Comparison of ENCODE assay signal across 8 mouse cellular contexts in the genomic region with DNA sequence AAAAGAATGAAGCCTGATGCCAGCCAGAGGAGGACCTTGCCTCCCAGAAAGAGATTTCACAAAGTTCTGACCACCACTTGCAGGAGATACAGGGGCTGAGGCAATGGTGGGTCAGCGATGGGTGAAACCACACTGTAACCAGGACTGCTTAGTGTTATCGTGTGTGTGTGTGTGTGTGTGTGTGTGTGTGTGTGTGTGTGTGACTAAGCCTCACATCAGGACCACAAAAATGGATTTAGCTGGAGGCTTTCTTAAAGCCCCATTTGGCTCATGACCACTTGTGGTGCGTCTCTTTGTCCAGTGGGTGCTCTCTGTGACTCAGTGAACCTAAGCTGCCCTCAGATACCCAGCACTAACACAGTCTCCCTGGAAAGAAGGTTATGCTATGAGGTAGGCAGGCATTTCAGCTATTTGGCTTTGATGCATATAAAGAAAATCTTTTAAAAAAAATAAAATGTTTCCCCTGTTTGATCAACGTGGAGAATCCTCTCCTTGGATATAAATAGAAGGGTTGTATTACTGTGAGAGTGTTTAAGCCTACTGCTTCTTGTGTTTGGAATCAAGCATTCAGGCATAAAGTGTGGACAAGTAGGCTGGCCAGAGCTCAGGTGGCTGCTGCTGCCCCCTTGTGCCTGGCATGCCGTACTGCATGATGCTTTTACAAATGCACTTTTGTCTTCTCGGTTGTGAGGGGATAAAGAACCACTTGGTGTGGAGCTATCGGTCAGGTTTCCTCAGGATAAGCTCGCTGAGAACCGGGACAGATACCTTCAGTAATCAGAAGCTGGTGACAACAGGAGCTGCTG.
DNase-seq lines count a peak whose midpoint lies in the region; ATAC-seq and TF ChIP-seq lines count a peak whose summit lies in the region.

No protein-coding gene starts in this region.

- no peak overlapping the region for H3K4me3 ChIP-seq in intestine, embryonic 16.5 days (ENCODE audit: low read length)
- no peak overlapping the region for H3K4me3 ChIP-seq in midbrain, embryonic 15.5 days

- H3K27ac ChIP-seq in intestine, embryonic 16.5 days (ENCODE audit: low read length): no peak overlapping the region
- H3K27ac ChIP-seq in midbrain, embryonic 15.5 days: no peak overlapping the region

- no peaks in the 10 kb centered on the region for H3K9me3 ChIP-seq in intestine, embryonic 16.5 days (ENCODE audit: control insufficient read depth, low read length)
- H3K9me3 ChIP-seq in midbrain, embryonic 15.5 days: no peaks in the 10 kb centered on the region

- POLR2A ChIA-PET in Patski (lab: Charles Lee): no interaction called here

- H3K9ac ChIP-seq in intestine, embryonic 16.5 days (ENCODE audit: low read depth, low read length): no peak overlapping the region
- no peak overlapping the region for H3K9ac ChIP-seq in midbrain, embryonic 15.5 days

- CTCF ChIA-PET in Patski (lab: Charles Lee): interaction anchor here (0.7 to 2.4 kb wide), 13 partner anchors 12 to 166 kb away, joined by 3 to 18 read pairs (median 4); no protein-coding TSS in a partner anchor

- DNase-seq in 3T3-L1 (ENCODE audit: low read depth, low spot score) (peak; percentile 70), Patski (ENCODE audit: low read depth, low spot score) (peak; percentile 89)
- peak; percentile 79 to 84 for DNase-seq in cerebellum, postnatal 10 days
- peak; percentile 47 to 72 for DNase-seq in frontal cortex, postnatal 14 days (ENCODE audit: low spot score in 2 of 2)
- peak; percentile 67 for DNase-seq in left cerebral cortex, postnatal 4 days
- DNase-seq in spleen, postnatal 36 days (ENCODE audit: low spot score in 2 of 2): peak; percentile 26 to 27

- H3K27me3 ChIP-seq in Patski: no peaks in the 10 kb centered on the region
- H3K27me3 ChIP-seq in intestine, embryonic 16.5 days (replicated peaks; ENCODE audit: control insufficient read depth, insufficient read depth, low read length): no peaks in the 10 kb centered on the region
- no peaks in the 10 kb centered on the region for H3K27me3 ChIP-seq in midbrain, embryonic 15.5 days (replicated peaks)

- H3K36me3 ChIP-seq in intestine, embryonic 16.5 days (ENCODE audit: control insufficient read depth, insufficient read depth, low read length): no peaks in the 10 kb centered on the region
- no peaks in the 10 kb centered on the region for H3K36me3 ChIP-seq in midbrain, embryonic 15.5 days (replicated peaks)

- no peaks in the 10 kb centered on the region for H3K4me1 ChIP-seq in intestine, embryonic 16.5 days (ENCODE audit: control insufficient read depth, insufficient read depth, low read length)
- no peaks in the 10 kb centered on the region for H3K4me1 ChIP-seq in midbrain, embryonic 15.5 days

- peak; percentile 82 for TF ChIP-seq CTCF in Patski (IDR thresholded peaks at IDR 0.05)

- WGBS in intestine, embryonic 16.5 days: 36% methylated on average over 9 of the region's 9 CpGs
- 31% methylated on average over 9 of the region's 9 CpGs for WGBS in midbrain, embryonic 15.5 days

- in situ Hi-C loops in Patski (cut with MboI; ENCODE audit: low pct_unique_long_range_greater_than_20kb): loop anchor here (5.0 kb wide), 1 partner anchor 130 kb away; no protein-coding TSS in a partner anchor

- peak; percentile 90 for ATAC-seq in Patski
- peak; percentile 67 for ATAC-seq in intestine, embryonic 16.5 days
- peak; percentile 68 for ATAC-seq in midbrain, embryonic 15.5 days (replicated peaks)

- intact Hi-C loops in left cerebral cortex, postnatal 4 days (cut with DNase I): loop anchor here (2.0 kb wide), 1 partner anchor 132 kb away; no protein-coding TSS in a partner anchor

- H3K4me2 ChIP-seq in intestine, embryonic 16.5 days (ENCODE audit: low read depth, low read length): no peak overlapping the region
- no peak overlapping the region for H3K4me2 ChIP-seq in midbrain, embryonic 15.5 days

Comparison
In these comparisons a context has a peak if more than half of its experiments do, and no peak if none do; other contexts are left out.
1. DNase-seq: peak in every context shown above with its lines; median percentile 89 in Patski; 82 in cerebellum, postnatal 10 days; 70 in 3T3-L1; 67 in left cerebral cortex, postnatal 4 days; 60 in frontal cortex, postnatal 14 days; 26 in spleen, postnatal 36 days.